Mouse (Mus musculus) midbrain, embryonic 16.5 days (tissue): ENCODE data around the gene Lrmda. TPM values are rescaled to one million over a fixed set of nuclear protein-coding genes. Genes with fewer than 3 reads are reported as not detected.

Experiments
- ATAC-seq: fragments of 200-750 bp; cut with Nextera tagmentation; 2 replicates; pipeline ENCODE4 v1.8.0; 2017; ENCODE audit warnings: moderate TSS enrichment
- H3K27ac ChIP-seq: fragments of 300-500 bp; sonication (generic); 2 replicates; pipeline ENCODE4 v1.5.1; 2014; ENCODE audit warnings: mild to moderate bottlenecking, low read length, mixed read lengths
- H3K27me3 ChIP-seq: fragments of 300-500 bp; sonication (generic); 2 replicates; pipeline ENCODE4 v1.6.1; 2014; ENCODE audit warnings: low read depth, low read length, mixed read lengths; ENCODE audit not compliant: control insufficient read depth, insufficient read depth
- H3K36me3 ChIP-seq: fragments of 300-500 bp; sonication (generic); 2 replicates; pipeline ENCODE4 v1.6.1; 2014; ENCODE audit warnings: mild to moderate bottlenecking, low read length, moderate library complexity, mixed read lengths; ENCODE audit not compliant: control insufficient read depth, insufficient read depth
- H3K4me1 ChIP-seq: fragments of 300-500 bp; sonication (generic); 2 replicates; pipeline ENCODE4 v1.6.1; 2014; ENCODE audit warnings: mild to moderate bottlenecking, low read length, mixed read lengths; ENCODE audit not compliant: control insufficient read depth, insufficient read depth
- H3K4me2 ChIP-seq: fragments of 300-500 bp; sonication (generic); 2 replicates; pipeline ENCODE4 v1.6.1; 2014; ENCODE audit warnings: mild to moderate bottlenecking, low read length, mixed read lengths
- H3K4me3 ChIP-seq: fragments of 300-500 bp; sonication (generic); 2 replicates; pipeline ENCODE4 v1.5.1; 2014; ENCODE audit warnings: low read depth, mild to moderate bottlenecking, low read length, moderate library complexity, mixed read lengths
- H3K9ac ChIP-seq: fragments of 300-500 bp; sonication (generic); 2 replicates; pipeline ENCODE4 v1.6.1; 2014; ENCODE audit warnings: low read depth, low read length, mixed read lengths
- H3K9me3 ChIP-seq: fragments of 300-500 bp; sonication (generic); replicated peaks from 2 replicates; pipeline ENCODE4 v1.6.1; 2014; ENCODE audit warnings: mild to moderate bottlenecking, low read length, mixed read lengths; ENCODE audit not compliant: control insufficient read depth, poor library complexity, severe bottlenecking
- WGBS: fragments of 180-500 bp; shearing (Covaris S2); extraction: QIAGEN DNeasy Blood & Tissue Kit; methylation state at CpG from one replicate; pipeline ENCODE4 v1.1.7; 2014; 5-methylcytosine and 5-hydroxymethylcytosine counted together
- polyA plus RNA-seq: library from polyadenylated mRNA; unstranded; fragments of >200 nt; fragmentation: Nextera tagmentation; extraction: Ambion mirVana; gene quantifications from 2 replicates; pipeline ENCODE4 v1.2.1, GENCODE M21; 2015

The Lrmda gene
- polyA plus RNA-seq, 1 experiment from 2014 or later, result not detected

DNA sequence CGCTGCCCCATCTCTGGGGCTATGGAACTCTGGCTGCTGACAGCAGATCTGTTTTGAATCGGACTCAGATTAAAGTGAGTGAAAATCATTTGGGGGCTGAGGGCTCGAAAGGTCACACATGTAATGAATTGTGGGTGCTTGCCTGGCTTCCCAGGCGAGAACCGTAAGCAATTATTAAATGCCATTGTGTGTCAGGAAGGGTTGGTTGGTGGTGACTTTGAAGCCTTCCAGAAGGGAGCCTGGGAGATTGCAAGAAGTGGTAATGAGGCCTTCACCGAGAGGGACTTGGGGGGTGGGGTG lies 29.3 kb downstream of the Lrmda start:
- H3K9ac ChIP-seq, result no peak overlapping the region
- H3K27me3 ChIP-seq, result no peaks in the 10 kb centered on the region; the same call in 1 of the 2 replicates
- no peak overlapping the region for H3K27ac ChIP-seq
- ATAC-seq, result no peak
- H3K4me2 ChIP-seq, result no peak overlapping the region
- H3K9me3 ChIP-seq, result no peaks in the 10 kb centered on the region
- 73% methylated on average over 6 of the region's 6 CpGs for WGBS
- no peaks in the 10 kb centered on the region for H3K36me3 ChIP-seq
- no peaks in the 10 kb centered on the region for H3K4me1 ChIP-seq
- no peak overlapping the region for H3K4me3 ChIP-seq

DNA sequence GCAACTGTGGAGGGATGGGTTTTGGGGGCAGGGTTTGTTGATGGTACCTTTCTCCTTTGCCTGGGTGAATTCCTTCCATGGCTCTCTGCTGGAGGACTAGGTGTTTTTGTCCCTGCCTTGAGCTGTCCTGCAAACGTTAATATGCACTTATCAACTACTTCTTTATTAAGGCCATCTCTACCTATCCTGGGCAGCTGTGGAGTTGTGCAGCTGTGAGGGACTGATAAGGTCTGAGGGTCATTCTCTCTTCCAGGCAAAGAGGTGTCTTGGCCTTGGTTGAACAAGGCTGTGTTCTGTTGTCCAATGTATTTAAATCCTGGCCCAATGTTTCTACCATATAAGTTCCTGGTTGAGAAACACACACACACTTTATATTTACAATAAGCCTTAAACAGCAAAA lies 29.8 kb downstream of the Lrmda start:
- Histone ChIP-seq H3K4me1 (no peaks in the 10 kb centered on the region), H3K27ac (no peak overlapping the region), H3K9ac (no peak overlapping the region), H3K36me3 (no peaks in the 10 kb centered on the region), H3K27me3 (no peaks in the 10 kb centered on the region; the same call in 1 of the 2 replicates), H3K9me3 (no peaks in the 10 kb centered on the region), H3K4me3 (no peak overlapping the region), H3K4me2 (no peak overlapping the region)
- ATAC-seq, result no peak
- WGBS, result 59% methylated on average over 1 of the region's 1 CpGs

- H3K4me3 ChIP-seq, result no peak overlapping the region
- no peak overlapping the region for H3K9ac ChIP-seq
- H3K27me3 ChIP-seq, result peaks cover 5% of the 10 kb centered on the region; the same call in 1 of the 2 replicates
- H3K4me2 ChIP-seq, result no peak overlapping the region
- no peaks in the 10 kb centered on the region for H3K9me3 ChIP-seq
- no peak for ATAC-seq
- WGBS, result 85% methylated on average over 14 of the region's 14 CpGs
- H3K27ac ChIP-seq, result no peak overlapping the region
- H3K4me1 ChIP-seq, result no peaks in the 10 kb centered on the region
- no peaks in the 10 kb centered on the region for H3K36me3 ChIP-seq
Observed at GRCm38 (mm10) chr14:22051941-22052664, 32.6 kb downstream of the Lrmda start.

DNA sequence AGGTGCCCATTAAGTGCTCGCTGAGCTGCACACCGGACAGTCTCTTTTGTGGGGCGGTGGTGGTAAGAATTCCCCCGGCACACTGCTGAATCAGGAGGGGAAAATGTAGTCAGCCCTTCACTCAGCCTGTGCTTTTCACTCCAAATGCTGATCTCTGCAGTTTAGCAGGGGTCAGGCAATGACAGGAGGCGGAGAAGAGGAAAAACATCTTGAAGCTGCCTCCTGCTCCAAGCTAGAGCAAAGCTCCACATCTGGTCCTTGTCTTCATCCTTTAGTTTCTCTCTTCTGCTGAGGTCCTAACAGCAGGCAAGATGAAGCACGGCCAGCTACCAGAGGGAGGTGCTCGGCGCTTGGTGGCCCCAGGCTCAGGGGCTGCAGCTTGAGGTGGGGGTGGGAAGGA lies 36.1 kb downstream of the Lrmda start:
- H3K27me3 ChIP-seq, result peaks cover 5% of the 10 kb centered on the region; the same call in 1 of the 2 replicates
- peaks cover 1% of the 10 kb centered on the region; the same call in 1 of the 2 replicates for H3K4me1 ChIP-seq
- no peak for ATAC-seq
- WGBS, result 82% methylated on average over 8 of the region's 8 CpGs
- no peak overlapping the region for H3K9ac ChIP-seq
- no peak overlapping the region for H3K4me2 ChIP-seq
- no peak overlapping the region for H3K4me3 ChIP-seq
- no peaks in the 10 kb centered on the region for H3K9me3 ChIP-seq
- no peaks in the 10 kb centered on the region for H3K36me3 ChIP-seq
- no peak overlapping the region for H3K27ac ChIP-seq

DNA sequence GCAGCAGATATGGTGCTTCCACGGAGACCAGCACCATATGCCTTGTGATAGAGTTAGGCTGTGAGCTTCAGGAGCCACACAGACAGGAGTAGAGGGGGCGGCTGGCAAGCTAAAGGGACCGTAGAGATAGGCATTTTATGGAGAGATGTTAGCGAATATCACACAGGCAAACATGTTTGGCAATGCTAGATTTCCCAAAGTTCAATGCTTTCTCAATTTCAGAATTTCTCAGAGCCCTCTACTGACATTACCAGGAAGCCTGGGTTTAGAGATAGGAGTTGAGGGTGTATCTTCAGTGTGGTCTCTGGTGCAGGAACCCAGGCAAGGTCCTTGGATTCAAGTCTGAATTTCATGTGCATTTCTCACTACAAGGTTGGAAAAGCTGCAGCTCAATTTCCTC lies 36.7 kb downstream of the Lrmda start:
- Histone ChIP-seq H3K27me3 (peaks cover 5% of the 10 kb centered on the region; the same call in 1 of the 2 replicates), H3K36me3 (no peaks in the 10 kb centered on the region), H3K4me3 (no peak overlapping the region), H3K4me2 (no peak overlapping the region), H3K4me1 (peaks cover 6% of the 10 kb centered on the region; the same call in 1 of the 2 replicates), H3K9ac (no peak overlapping the region), H3K27ac (no peak overlapping the region), H3K9me3 (no peaks in the 10 kb centered on the region)
- ATAC-seq, result no peak
- WGBS, result 92% methylated on average over 4 of the region's 4 CpGs

DNA sequence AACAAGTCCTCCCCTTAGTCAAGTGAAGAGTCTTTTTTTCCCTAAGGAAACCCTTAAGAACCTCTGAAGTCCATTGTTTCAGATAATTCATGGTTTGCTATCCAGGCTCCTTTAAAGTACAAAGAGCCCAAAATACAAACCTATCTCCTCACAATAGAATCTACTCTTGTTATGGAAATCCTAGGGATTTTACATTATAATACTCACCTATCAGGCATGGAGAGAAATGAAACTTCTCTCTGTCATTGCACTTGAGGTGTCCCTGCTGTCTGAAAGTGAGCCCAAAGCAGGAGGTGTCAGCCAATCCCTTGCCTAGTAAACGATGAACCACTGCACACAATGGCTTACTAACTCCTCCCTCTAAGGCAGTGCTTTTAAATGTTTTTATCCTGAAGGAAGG lies 39.2 kb downstream of the Lrmda start:
- peaks cover 5% of the 10 kb centered on the region; the same call in 1 of the 2 replicates for H3K27me3 ChIP-seq
- H3K27ac ChIP-seq, result no peak overlapping the region
- ATAC-seq, result no peak
- no peak overlapping the region for H3K9ac ChIP-seq
- H3K4me3 ChIP-seq, result no peak overlapping the region
- no peak overlapping the region for H3K4me2 ChIP-seq
- no peaks in the 10 kb centered on the region for H3K36me3 ChIP-seq
- peaks cover 6% of the 10 kb centered on the region; the same call in 1 of the 2 replicates for H3K4me1 ChIP-seq
- no peaks in the 10 kb centered on the region for H3K9me3 ChIP-seq
- 50% methylated on average over 1 of the region's 1 CpGs for WGBS

GRCm38 (mm10) chr14:22059348-22059861 lies 39.9 kb downstream of the Lrmda start:
- no peak for ATAC-seq
- 92% methylated on average over 6 of the region's 6 CpGs for WGBS
- H3K36me3 ChIP-seq, result no peaks in the 10 kb centered on the region
- H3K4me3 ChIP-seq, result no peak overlapping the region
- peaks cover 6% of the 10 kb centered on the region; the same call in 1 of the 2 replicates for H3K4me1 ChIP-seq
- H3K9me3 ChIP-seq, result no peaks in the 10 kb centered on the region
- no peak overlapping the region for H3K27ac ChIP-seq
- no peak overlapping the region for H3K9ac ChIP-seq
- peaks cover 5% of the 10 kb centered on the region; the same call in 1 of the 2 replicates for H3K27me3 ChIP-seq
- H3K4me2 ChIP-seq, result no peak overlapping the region

DNA sequence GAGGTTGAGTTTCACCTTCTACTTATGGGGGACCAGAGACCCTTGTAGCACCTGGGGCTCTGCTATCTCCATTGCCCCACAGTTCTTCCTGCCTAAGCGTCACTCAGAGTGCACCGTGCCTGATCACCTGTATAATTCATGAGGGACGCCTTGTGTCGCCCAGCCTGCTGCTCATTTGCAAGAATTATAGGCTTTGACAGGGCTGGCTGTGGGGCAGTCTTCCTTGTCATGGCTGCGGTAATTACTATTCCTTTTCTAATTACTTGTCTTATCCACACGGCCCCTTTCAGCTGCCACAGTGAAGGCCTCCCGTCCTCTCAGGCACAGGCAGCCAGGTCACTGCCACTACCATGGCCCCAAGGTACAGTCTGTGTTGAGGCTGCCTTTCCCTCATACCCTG lies 41.3 kb downstream of the Lrmda start:
- WGBS, result 36% methylated on average over 7 of the region's 7 CpGs
- H3K36me3 ChIP-seq, result no peaks in the 10 kb centered on the region
- H3K27ac ChIP-seq, result no peak overlapping the region
- H3K9ac ChIP-seq, result no peak overlapping the region
- no peak for ATAC-seq
- no peaks in the 10 kb centered on the region for H3K9me3 ChIP-seq
- H3K4me3 ChIP-seq, result no peak overlapping the region
- H3K4me2 ChIP-seq, result no peak overlapping the region
- H3K27me3 ChIP-seq, result peaks cover 4% of the 10 kb centered on the region; the same call in 1 of the 2 replicates
- H3K4me1 ChIP-seq, result peaks cover 6% of the 10 kb centered on the region; the same call in 1 of the 2 replicates

DNA sequence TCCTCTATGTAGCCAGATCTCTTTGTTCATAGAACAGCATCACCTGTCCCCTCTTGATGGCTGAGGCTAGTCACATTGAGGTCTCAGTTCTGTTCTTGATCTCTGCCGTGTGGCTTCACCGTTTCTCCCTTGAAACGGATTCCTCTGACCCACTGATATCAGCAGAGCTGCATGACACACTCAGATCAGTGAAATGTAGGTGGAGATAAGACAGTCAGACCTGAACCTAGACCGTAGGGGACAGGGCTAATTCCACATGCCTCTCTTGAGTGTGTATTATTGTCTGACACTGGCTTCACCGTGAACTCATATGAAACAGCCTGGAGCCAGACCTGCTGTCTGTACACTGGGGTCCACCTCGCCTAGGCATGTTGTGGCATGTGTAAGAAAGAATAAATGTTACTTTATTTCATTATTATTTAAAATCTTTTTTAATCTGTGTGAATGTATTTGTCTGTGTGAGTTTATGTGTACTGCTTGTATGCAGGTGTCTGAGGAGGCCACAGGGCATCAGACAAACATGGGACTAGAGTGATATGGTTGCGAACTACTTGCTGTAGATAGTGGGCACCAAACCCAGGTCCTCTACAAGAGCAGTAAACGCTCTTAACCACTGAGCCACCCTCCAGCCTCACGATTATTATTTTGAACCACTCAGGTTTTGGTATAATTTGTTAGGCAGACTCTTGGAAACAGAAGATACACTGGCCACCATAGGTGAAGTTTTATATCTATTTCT lies 42.8 kb downstream of the Lrmda start:
- no peak overlapping the region for H3K4me3 ChIP-seq
- H3K4me1 ChIP-seq, result peaks cover 6% of the 10 kb centered on the region; the same call in 1 of the 2 replicates
- no peak overlapping the region for H3K4me2 ChIP-seq
- H3K9me3 ChIP-seq, result no peaks in the 10 kb centered on the region
- no peak for ATAC-seq
- H3K27me3 ChIP-seq, result no peaks in the 10 kb centered on the region
- 83% methylated on average over 9 of the region's 9 CpGs for WGBS
- H3K9ac ChIP-seq, result no peak overlapping the region
- H3K27ac ChIP-seq, result no peak overlapping the region
- no peaks in the 10 kb centered on the region for H3K36me3 ChIP-seq
